Mouse (Mus musculus) urinary bladder, postnatal 10 days (tissue): ENCODE results near the gene Lrfn3.
A peak's percentile ranks its signal among the peaks of the same experiment; 100 is the strongest.

ENCODE experiments used
- DNase-seq: peaks from one replicate; pipeline ENCODE4 v3.0.0; 2022; ENCODE audit warnings: low spot score

Gene Lrfn3

GRCm38 (mm10) chr7:30313666-30314320, 48.8 kb downstream of the Lrfn3 start:
- DNase-seq = no peak

- DNase-seq = no peak
These were observed 52.4 kb downstream of the Lrfn3 start for GRCm38 (mm10) chr7:30310136-30310535.

GRCm38 (mm10) chr7:30309395-30310129, 53.0 kb downstream of the Lrfn3 start:
- DNase-seq = no peak

- peak; percentile 64 for DNase-seq
These were observed 54.2 kb downstream of the Lrfn3 start, which contains the start of gene Alkbh6 for GRCm38 (mm10) chr7:30308076-30309005. Gene Alkbh6 (plus strand): TSS chr7:30308717.

GRCm38 (mm10) chr7:30306083-30306779, 56.3 kb downstream of the Lrfn3 start:
- DNase-seq = no peak
